Mouse (Mus musculus): Measurements from ENCODE around the gene Arhgap15.

DNA sequence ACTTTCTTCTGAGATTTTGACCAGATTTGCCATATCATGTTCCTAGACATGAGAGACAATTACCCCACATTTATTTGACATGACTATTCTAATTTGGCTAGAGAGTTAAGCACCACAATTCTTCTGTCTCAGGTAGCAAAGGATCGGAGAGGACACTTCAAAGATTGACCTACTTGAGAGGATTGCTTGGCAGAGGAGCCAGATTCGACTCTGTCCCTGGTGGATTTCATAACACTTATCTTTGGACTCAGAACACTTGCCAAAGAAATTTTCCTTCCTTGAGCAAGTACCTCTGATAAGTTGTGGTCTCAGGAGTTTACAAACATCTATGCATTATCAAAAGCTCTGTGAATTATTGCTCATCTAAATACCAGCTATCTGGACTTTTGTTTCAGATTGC is 473.1 kb downstream of the Arhgap15 start:
- no peak for TF ChIP-seq CTCF (IDR thresholded peaks at IDR 0.05; ENCODE audit: extremely low read depth, insufficient read depth, insufficient read length, insufficient replicate concordance)
- no peak for TF ChIP-seq POLR2A (IDR thresholded peaks at IDR 0.05; ENCODE audit: low read depth, low read length)
